Comparison of ENCODE assay signal across 18 mouse cellular contexts in genomic region chr9:64886008-64886407, GRCm38 (mm10).
DNase-seq lines count a peak whose midpoint lies in the region; ATAC-seq and TF ChIP-seq lines count a peak whose summit lies in the region.
"Had no signal": no experiment of that assay in that cellular context is flagged by ENCODE, and none has a peak within 500 bp of the region (broad histone marks: within the 10 kb centered on the region; RNA-seq: fewer than 3 reads in every experiment).

No protein-coding gene starts in this region.

- H3K4me3 ChIP-seq in layer of hippocampus, adult 2 months: no peak overlapping the region
- H3K4me3 ChIP-seq: embryonic facial prominence, embryonic 13.5 days; embryonic facial prominence, embryonic 15.5 days; forebrain, embryonic 13.5 days; forebrain, embryonic 15.5 days had no signal

- no peak for TF ChIP-seq CTCF in layer of hippocampus, adult 2 months (conservative IDR thresholded peaks at IDR 0.05)

- DNase-seq in layer of hippocampus, adult 2 months (ENCODE audit: low spot score in 2 of 2): peak; percentile 11 to 25
- DNase-seq in layer of hippocampus, postnatal 10 days (ENCODE audit: low spot score in 2 of 2): no peak
- peak; percentile 51 for DNase-seq in brain, adult 2 months (ENCODE audit: low read depth, low spot score)
- DNase-seq in right cerebral cortex, postnatal 36 days (ENCODE audit: low spot score in 2 of 2): no peak
- DNase-seq: adrenal gland, adult 2 months; adrenal gland, postnatal 10 days; adrenal gland, postnatal 25 days; cerebellum, adult 11-12 months; cerebellum, adult 2 months; cerebellum, adult 9-10 months; cerebellum, postnatal 10 days; cerebellum, postnatal 25 days; forebrain, postnatal 0 days had no signal

- 0 out of 2 replicates have a peak overlapping the region, but pooled peaks have one; percentile 2 for H3K27ac ChIP-seq in layer of hippocampus, adult 2 months
- H3K27ac ChIP-seq: embryonic facial prominence, embryonic 13.5 days; embryonic facial prominence, embryonic 15.5 days; forebrain, embryonic 13.5 days; forebrain, embryonic 15.5 days had no signal

- 0 out of 2 replicates have a peak, but pooled peaks have one; percentile 15 for ATAC-seq in erythroblast, adult 5-6 weeks (replicated peaks; ENCODE audit: low FRiP score, poor library complexity, severe bottlenecking)
- ATAC-seq: forebrain, embryonic 13.5 days; forebrain, embryonic 15.5 days; forebrain, postnatal 0 days had no signal

Comparison
In these comparisons a context has a peak if more than half of its experiments do, and no peak if none do; other contexts are left out.
1. DNase-seq: peak in layer of hippocampus, adult 2 months (2 of 2) and brain, adult 2 months (single experiment); none in layer of hippocampus, postnatal 10 days (0 of 2) and right cerebral cortex, postnatal 36 days (0 of 2).